Mouse (Mus musculus): ENCODE results near the gene Faap24. TPM values are rescaled to one million over a fixed set of nuclear protein-coding genes. Genes with fewer than 3 reads are reported as not detected.

The Faap24 gene
- polyA plus RNA-seq, 1 experiment, result 4.3 TPM

GRCm38 (mm10) chr7:35347918-35348700, 48.5 kb downstream of the Faap24 start:
- Histone ChIP-seq H3K27me3 (ENCODE audit: control insufficient read depth, insufficient read depth, low read length) (no peaks in the 10 kb centered on the region), H3K27ac (ENCODE audit: insufficient read depth, low read length) (no peak overlapping the region), H3K4me3 (replicated peaks; ENCODE audit: insufficient read depth, low read depth, low read length) (no peak overlapping the region), H3K4me1 (ENCODE audit: control insufficient read depth, insufficient read depth, low read length) (no peaks in the 10 kb centered on the region)
- 79% methylated on average over 18 of the region's 18 CpGs for WGBS
- DNase-seq, result no peak
- TF ChIP-seq CTCF (IDR thresholded peaks at IDR 0.05; ENCODE audit: borderline replicate concordance, insufficient read depth, low read depth, low read length), result no peak
- TF ChIP-seq POLR2A (IDR thresholded peaks at IDR 0.05; ENCODE audit: borderline replicate concordance, insufficient read depth, low read length), result no peak

- Histone ChIP-seq H3K4me1 (ENCODE audit: control insufficient read depth, insufficient read depth, low read length) (no peaks in the 10 kb centered on the region), H3K27ac (ENCODE audit: insufficient read depth, low read length) (no peak overlapping the region), H3K4me3 (replicated peaks; ENCODE audit: insufficient read depth, low read depth, low read length) (no peak overlapping the region), H3K27me3 (ENCODE audit: control insufficient read depth, insufficient read depth, low read length) (no peaks in the 10 kb centered on the region)
- TF ChIP-seq POLR2A (IDR thresholded peaks at IDR 0.05; ENCODE audit: borderline replicate concordance, insufficient read depth, low read length), result no peak
- no peak for TF ChIP-seq CTCF (IDR thresholded peaks at IDR 0.05; ENCODE audit: borderline replicate concordance, insufficient read depth, low read depth, low read length)
- DNase-seq, result no peak
- 97% methylated on average over 5 of the region's 5 CpGs for WGBS
Observed at GRCm38 (mm10) chr7:35344785-35345330, 51.8 kb downstream of the Faap24 start.

GRCm38 (mm10) chr7:35342498-35342897, 54.1 kb downstream of the Faap24 start:
- 82% methylated on average over 4 of the region's 4 CpGs for WGBS
- Histone ChIP-seq H3K4me3 (replicated peaks; ENCODE audit: insufficient read depth, low read depth, low read length) (no peak overlapping the region), H3K4me1 (ENCODE audit: control insufficient read depth, insufficient read depth, low read length) (no peaks in the 10 kb centered on the region), H3K27ac (ENCODE audit: insufficient read depth, low read length) (peak overlapping the region; percentile 13; the same call in 1 of the 2 replicates), H3K27me3 (ENCODE audit: control insufficient read depth, insufficient read depth, low read length) (no peaks in the 10 kb centered on the region)
- DNase-seq, result no peak
- TF ChIP-seq CTCF (IDR thresholded peaks at IDR 0.05; ENCODE audit: borderline replicate concordance, insufficient read depth, low read depth, low read length) (no peak), POLR2A (IDR thresholded peaks at IDR 0.05; ENCODE audit: borderline replicate concordance, insufficient read depth, low read length) (no peak)

Other genes starting within 250 kb of the Faap24 start
- gene Slc7a10, start 210.5 kb downstream of the Faap24 start, polyA plus RNA-seq (2012; rRNA removed), result 91.3 and 100 TPM in 2 replicates
- 62.9 and 64.7 TPM in 2 replicates for gene Lrp3, start 181.3 kb downstream of the Faap24 start, polyA plus RNA-seq (2012; rRNA removed)
- gene Gpatch1, start 78.4 kb downstream of the Faap24 start, polyA plus RNA-seq (2012; rRNA removed), result 19.6 and 20.2 TPM in 2 replicates
- gene Rhpn2, start 62.7 kb downstream of the Faap24 start, polyA plus RNA-seq (2012; rRNA removed), result 9.9 and 10.1 TPM in 2 replicates
- 16.7 and 17.2 TPM in 2 replicates for gene Cep89, start 199 bp upstream of the Faap24 start, polyA plus RNA-seq (2012; rRNA removed)
- gene Slc7a9, start 52.0 kb upstream of the Faap24 start, polyA plus RNA-seq (2012; rRNA removed), result 0.10 TPM in 1 of 2 replicates, not detected in the other
- gene Tdrd12, start 140.9 kb upstream of the Faap24 start, polyA plus RNA-seq (2012; rRNA removed), result 0.35 and 0.54 TPM in 2 replicates
- 88.4 and 103 TPM in 2 replicates for gene Nudt19, start 159.5 kb upstream of the Faap24 start, polyA plus RNA-seq (2012; rRNA removed)
- gene Rgs9bp, start 188.7 kb upstream of the Faap24 start, polyA plus RNA-seq (2012; rRNA removed), result 0.03 and 0.07 TPM in 2 replicates
- gene Ankrd27, start 189.4 kb upstream of the Faap24 start, polyA plus RNA-seq (2012; rRNA removed), result 23.5 and 25.0 TPM in 2 replicates